Mouse (Mus musculus) c-Kit-positive CD71-positive TER-119-negative erythroid progenitor cells, embryonic 14.5 days (primary cell): ENCODE measurements around the gene Hs3st2.

Experiments
- DNase-seq: peaks from one replicate; pipeline ENCODE4 v3.0.0-alpha.2; 2013; ENCODE audit warnings: low read depth

The Hs3st2 gene

DNA sequence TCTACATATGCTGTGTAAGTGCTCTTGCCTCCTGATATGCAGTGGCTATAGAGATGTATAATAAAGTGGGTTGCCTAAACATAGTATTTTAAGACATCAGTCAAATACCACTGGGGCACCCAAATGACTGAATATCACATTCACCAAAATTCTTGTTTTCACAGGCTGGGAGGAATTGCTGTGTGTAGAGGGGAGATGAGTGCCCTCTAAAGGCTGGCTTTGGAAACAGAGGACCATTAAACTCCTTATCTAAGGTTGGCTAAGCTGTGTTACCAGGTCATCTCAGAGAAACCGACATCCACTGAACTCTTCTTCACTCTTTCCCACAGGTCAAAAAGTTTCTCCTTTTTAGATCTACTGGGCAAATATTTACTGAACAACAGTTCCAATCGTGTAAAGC lies 150.8 kb downstream of the Hs3st2 start:
- DNase-seq = no peak

DNA sequence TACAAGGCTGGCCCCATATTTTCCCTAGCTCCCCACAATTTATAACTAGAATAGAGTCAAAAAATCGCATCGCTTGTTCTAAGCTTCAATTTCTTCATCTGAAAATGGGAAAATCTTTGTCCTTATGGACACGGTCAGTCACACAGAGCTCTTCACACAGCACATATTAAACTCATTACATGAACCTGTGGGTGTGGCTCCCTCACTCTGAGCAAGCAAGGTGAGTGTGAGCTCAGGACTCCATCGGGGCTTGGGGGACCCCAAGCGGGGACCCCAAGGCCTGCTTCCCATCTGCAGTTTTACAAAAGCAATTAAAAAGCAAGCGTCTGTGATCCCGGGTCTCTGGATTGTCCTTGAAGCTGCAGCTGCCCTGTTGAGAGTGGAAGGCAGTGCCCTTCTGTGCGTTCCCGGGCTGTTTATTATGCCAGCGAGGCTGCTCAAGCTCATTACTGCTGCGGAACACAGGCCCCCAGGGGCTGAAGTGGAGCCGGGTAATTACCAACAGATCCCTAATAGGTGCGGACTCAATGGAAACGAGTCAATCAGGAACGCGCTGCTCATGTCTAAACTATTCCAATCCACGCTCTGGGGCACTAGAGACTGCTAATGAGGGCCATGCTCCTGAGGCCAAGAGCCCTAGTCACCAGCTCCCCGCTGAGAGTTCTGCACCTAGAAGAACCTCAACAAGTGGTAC lies 157.8 kb downstream of the Hs3st2 start:
- no peak for DNase-seq
